Mouse (Mus musculus): Measurements from ENCODE around the gene Eif3c.

Gene Eif3c

DNA sequence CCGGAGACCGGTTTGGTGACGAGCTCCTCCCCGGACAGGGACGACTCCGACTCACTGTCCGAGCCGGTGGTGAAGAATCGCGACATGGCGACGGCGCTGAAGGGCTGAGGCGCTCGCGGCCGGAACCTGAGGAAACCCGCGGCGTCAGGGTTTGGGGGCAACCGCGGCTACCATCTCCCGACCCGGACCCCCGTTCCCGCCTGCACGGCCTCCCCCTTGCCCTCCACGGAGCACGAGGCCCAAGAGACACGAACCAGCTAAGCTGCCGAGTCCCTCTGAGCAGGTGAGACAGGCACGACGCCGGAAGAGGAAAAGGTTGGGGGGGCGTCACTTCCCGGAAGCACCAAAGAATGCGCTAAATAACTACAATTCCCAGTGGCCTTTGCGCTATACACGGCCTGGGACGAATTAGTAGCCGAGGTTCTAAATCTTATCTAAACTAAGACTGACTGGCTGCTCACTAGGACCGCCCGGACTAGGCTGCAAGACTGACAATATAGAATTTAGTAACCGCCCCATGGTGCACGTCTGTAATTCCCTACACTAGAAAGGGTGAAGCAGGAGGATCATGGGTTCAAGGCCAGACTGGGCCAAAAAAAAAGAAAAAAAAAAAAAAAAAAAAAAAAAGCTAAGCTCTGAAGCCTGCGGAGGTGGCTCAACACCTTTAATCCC is at the start of gene Eif3c:
TSS of gene Eif3c (minus strand) at position 318 of the 672 bp plus-strand sequence.
- POLR2A ChIA-PET, result interaction anchor here (0.6 to 4.5 kb wide), 96 partner anchors 8 to 1075 kb away, joined by 3 to 55 read pairs (median 4); partner anchors contain the start of genes Sh2b1 (in 3 of the 4), Apobr (in 2 of the 4), Cln3 (in 2 of the 4) and Nsmce1 (in 1 of the 4)
- CTCF ChIA-PET, result interaction anchor here (0.6 to 1.7 kb wide), 21 partner anchors 10 to 822 kb away, joined by 3 to 14 read pairs (median 4); partner anchors contain the start of gene Spns1 (in 1 of the 4)

- CTCF ChIA-PET, result interaction anchor here in 1 of 4 experiments (0.7 to 1.4 kb wide), 2 partner anchors 13 to 25 kb away, joined by 3 to 5 read pairs; no protein-coding TSS in a partner anchor
- POLR2A ChIA-PET, result interaction anchor here in 2 of 4 experiments (0.9 to 3.4 kb wide), 3 partner anchors 12 to 29 kb away, joined by 3 to 22 read pairs (median 3); partner anchors contain the start of gene Apobr (in 1 of the 2)
Measured at GRCm38 (mm10) chr7:126612736-126613135, 46.5 kb upstream of the Eif3c start.

DNA sequence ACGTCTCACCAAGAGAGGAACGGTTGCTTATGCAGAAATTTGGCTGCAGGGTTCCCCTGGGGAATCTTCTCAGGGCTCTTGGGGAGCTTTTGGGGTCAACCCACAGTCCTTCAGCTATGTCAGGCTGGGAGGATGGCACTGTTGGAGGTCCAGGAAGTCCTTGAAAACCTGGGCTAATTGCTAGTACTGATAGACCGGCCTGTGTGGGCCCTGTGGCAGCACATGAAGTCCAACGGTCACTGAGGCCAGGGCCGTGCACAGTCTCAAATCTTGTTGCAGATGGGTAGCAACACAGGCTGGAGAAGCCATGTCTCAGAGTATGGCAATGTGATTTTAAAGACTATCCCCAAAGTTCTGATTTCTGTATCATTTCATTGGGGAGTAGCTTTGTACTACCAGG is 41.6 kb upstream of the Eif3c start:
- ChIA-PET POLR2A (interaction anchor here in 3 of 4 experiments (0.6 to 4.0 kb wide), 6 partner anchors 17 to 185 kb away, joined by 3 to 25 read pairs (median 4); no protein-coding TSS in a partner anchor), CTCF (interaction anchor here in 2 of 4 experiments (0.5 to 2.0 kb wide), 2 partner anchors 20 to 147 kb away, joined by 5 to 7 read pairs; no protein-coding TSS in a partner anchor)

- POLR2A ChIA-PET, result interaction anchor here in 3 of 4 experiments (0.8 to 4.0 kb wide), 7 partner anchors 17 to 132 kb away, joined by 3 to 25 read pairs (median 4); no protein-coding TSS in a partner anchor
- CTCF ChIA-PET, result interaction anchor here in 3 of 4 experiments (0.6 to 2.0 kb wide), 4 partner anchors 19 to 769 kb away, joined by 3 to 7 read pairs (median 3); no protein-coding TSS in a partner anchor
Measured at GRCm38 (mm10) chr7:126607064-126607463, 40.9 kb upstream of the Eif3c start.

DNA sequence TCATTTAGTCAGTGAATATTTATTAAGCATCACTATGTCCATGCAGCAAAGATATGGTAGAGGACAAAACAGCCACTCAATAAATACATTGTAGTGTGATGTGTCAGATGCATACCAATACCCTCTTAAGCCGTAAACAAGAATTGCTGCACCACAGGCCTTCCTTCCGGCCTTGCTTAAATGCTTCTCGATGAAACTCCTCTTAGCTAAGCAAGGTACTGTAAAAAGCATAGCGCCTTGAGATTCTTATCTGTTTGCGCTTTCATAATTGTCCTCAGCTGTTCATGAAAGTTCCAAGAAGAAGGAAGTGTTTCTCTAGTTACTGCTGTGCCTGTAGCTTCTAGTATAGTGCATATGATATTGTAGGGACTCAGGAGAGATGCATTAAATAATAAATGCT is 40.4 kb upstream of the Eif3c start:
- POLR2A ChIA-PET, result interaction anchor here in 3 of 4 experiments (0.8 to 4.0 kb wide), 7 partner anchors 18 to 132 kb away, joined by 3 to 25 read pairs (median 4); no protein-coding TSS in a partner anchor
- CTCF ChIA-PET, result interaction anchor here in 2 of 4 experiments (0.6 to 2.0 kb wide), 3 partner anchors 19 to 30 kb away, joined by 3 to 7 read pairs (median 3); no protein-coding TSS in a partner anchor

DNA sequence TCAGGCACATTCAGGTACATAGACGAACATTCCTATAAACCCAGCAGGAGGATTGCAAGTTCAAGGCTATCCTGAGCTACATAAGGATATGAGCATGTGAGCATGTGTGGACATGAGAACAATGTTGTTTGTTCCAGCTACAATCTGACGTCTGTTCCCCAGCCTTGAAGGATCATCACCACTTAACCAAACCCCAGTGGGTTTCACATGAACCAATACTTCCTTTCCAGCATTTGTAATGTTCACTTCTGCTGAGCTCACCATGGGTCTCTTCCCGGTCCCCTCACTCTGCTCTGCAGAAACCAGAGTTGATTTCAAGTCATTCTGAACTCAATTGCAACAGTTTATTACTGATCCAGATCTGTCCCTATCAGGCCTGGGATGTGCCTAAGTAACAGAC is 36.4 kb upstream of the Eif3c start:
- ChIA-PET POLR2A (interaction anchor here in 3 of 4 experiments (0.6 to 3.4 kb wide), 10 partner anchors 12 to 89 kb away, joined by 3 to 12 read pairs (median 4); partner anchors contain the start of genes Apobr (in 1 of the 3), Cln3 (in 1 of the 3) and Eif3c (in 1 of the 3)), CTCF (interaction anchor here in 2 of 4 experiments (0.7 to 2.6 kb wide), 4 partner anchors 13 to 62 kb away, joined by 3 to 6 read pairs (median 4); no protein-coding TSS in a partner anchor)

GRCm38 (mm10) chr7:126601896-126602295 is 35.7 kb upstream of the Eif3c start:
- ChIA-PET POLR2A (interaction anchor here in 3 of 4 experiments (0.7 to 3.4 kb wide), 11 partner anchors 13 to 311 kb away, joined by 3 to 12 read pairs (median 5); partner anchors contain the start of genes Apobr (in 1 of the 3), Cln3 (in 1 of the 3) and Eif3c (in 1 of the 3)), CTCF (interaction anchor here in 3 of 4 experiments (0.7 to 2.6 kb wide), 6 partner anchors 14 to 159 kb away, joined by 3 to 12 read pairs (median 4); no protein-coding TSS in a partner anchor)

DNA sequence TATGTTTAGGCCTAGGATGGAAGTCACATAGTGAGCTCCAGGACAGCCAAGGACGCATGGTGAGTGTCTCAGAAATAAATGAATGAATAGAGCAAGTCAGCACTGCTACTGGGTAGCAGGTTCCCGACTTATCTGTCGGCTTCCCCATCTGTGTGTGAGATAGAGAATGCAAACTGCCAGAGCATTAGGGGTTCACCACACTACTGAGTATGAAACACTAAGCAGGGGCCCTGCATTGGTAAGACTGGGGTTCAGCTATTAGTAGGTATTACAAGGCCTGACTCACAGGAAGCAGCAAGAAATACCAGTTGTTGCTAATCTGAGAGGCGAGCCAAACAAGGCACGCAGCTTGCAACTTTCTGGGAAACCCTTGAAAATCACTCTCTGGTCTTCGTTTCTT is 32.7 kb upstream of the Eif3c start:
- ChIA-PET CTCF (no interaction called here), POLR2A (interaction anchor here in 3 of 4 experiments (0.6 to 1.1 kb wide), 3 partner anchors 11 to 51 kb away, joined by 3 to 5 read pairs (median 4); no protein-coding TSS in a partner anchor)

GRCm38 (mm10) chr7:126596414-126596813 is 30.2 kb upstream of the Eif3c start:
- POLR2A ChIA-PET, result interaction anchor here in 2 of 4 experiments (0.8 to 3.8 kb wide), 3 partner anchors 9 to 13 kb away, joined by 3 to 9 read pairs (median 4); partner anchors contain the start of genes Apobr (in 1 of the 2) and Cln3 (in 1 of the 2)

DNA sequence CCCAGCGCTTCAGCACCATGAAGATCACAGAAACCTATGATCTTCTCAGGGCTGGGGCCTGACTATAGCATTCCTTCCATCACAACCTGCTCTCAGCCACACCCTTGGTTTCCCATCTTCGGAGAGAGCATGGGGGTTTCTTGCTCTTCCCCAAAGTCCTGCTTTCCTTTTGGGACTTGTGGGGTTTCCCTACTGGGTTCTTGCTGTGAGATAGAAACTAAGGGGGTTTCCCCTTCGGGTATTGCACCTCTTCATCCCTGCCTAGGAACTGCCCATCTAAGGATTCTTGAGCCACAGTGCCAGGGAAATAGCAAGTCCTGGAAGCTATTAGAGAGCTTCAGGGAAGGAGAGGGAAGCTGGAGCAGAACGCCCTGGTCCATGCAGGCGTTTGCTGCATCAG is 29.7 kb upstream of the Eif3c start:
- CTCF ChIA-PET, result interaction anchor here in 2 of 4 experiments (0.7 to 1.4 kb wide), 3 partner anchors 8 to 154 kb away, joined by 3 read pairs; no protein-coding TSS in a partner anchor
- POLR2A ChIA-PET, result interaction anchor here in 3 of 4 experiments (0.9 to 3.8 kb wide), 4 partner anchors 8 to 30 kb away, joined by 3 to 9 read pairs (median 4); partner anchors contain the start of genes Apobr (in 1 of the 3) and Cln3 (in 1 of the 3)

More at GRCm38 (mm10) chr7:126596414-126596813, 30.2 kb upstream of the Eif3c start:
- CTCF ChIA-PET, result interaction anchor here in 3 of 4 experiments (0.6 to 1.7 kb wide), 5 partner anchors 8 to 157 kb away, joined by 3 to 4 read pairs (median 4); no protein-coding TSS in a partner anchor

DNA sequence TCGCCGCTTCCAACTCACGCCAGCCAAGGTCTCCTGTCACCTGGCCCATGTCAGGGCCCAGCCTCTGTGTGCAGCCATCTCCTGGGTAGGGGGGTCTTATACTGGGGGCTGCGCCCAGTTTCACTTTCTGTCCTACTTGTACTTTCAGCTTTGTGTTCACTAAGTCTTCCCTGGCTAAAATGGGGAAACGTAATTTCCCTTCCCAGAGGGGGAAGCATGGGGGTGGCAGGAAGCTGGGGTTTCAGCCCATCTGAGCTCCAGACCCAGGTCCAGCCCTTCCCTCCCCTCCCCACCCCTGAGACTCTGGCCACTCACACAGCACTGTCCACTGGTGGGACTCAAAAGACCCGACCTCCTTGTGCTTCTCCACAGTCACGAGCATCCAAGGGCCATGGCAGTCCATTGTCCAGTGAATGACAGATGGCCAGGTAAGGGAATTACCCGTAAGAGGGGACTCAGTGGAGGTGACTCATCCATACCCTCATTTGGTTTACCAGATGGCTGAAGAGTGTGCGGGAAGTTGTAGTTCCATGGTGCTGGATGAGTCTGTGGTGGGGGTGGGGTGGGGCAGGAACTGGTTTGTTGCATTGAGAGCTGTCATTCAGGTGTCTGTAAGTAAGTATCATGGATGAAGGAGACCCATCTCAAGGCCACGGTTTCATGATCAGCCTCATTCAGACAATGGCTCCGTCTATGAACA is 28.8 kb upstream of the Eif3c start, which contains the start of gene Il27:
TSS of gene Il27 (minus strand) at position 80 of the 700 bp plus-strand sequence.
- CTCF ChIA-PET, result no interaction called here
- POLR2A ChIA-PET, result interaction anchor here in 2 of 4 experiments (0.9 to 3.8 kb wide), 4 partner anchors 10 to 31 kb away, joined by 3 to 9 read pairs (median 6); partner anchors contain the start of genes Apobr (in 1 of the 2) and Cln3 (in 1 of the 2)

DNA sequence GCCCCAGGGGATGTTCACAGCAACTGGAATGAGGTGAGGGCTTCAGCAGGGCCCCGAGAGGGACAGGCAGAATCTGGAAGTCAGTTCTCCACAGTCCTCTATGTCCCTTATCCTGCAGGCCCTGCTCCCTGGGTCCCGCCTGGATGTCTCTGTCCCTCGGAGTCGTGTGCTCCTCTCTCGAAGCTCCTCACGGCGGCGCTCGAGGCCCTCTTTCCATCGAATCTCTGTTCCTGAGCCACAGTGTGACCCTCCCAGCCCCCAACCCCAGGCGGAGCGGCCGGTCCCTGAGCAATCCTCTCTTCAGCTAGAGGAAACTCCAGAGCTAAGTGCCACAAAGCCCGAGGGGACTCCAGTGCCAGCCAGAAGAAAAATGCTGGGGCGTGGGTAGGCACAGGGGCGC is 21.6 kb upstream of the Eif3c start:
- ChIA-PET POLR2A (interaction anchor here (0.6 to 3.6 kb wide), 55 partner anchors 8 to 973 kb away, joined by 3 to 20 read pairs (median 6); partner anchors contain the start of genes Sgf29 (in 2 of the 4), Sh2b1 (in 2 of the 4) and Eif3c (in 1 of the 4)), CTCF (interaction anchor here (0.6 to 3.5 kb wide), 59 partner anchors 9 to 619 kb away, joined by 3 to 45 read pairs (median 4); partner anchors contain the start of genes Sgf29 (in 3 of the 4), Bola2 (in 2 of the 4), Eif3c (in 2 of the 4) and Sez6l2 (in 1 of the 4))

GRCm38 (mm10) chr7:126586839-126587238 is 20.6 kb upstream of the Eif3c start:
- ChIA-PET POLR2A (interaction anchor here in 3 of 4 experiments (0.5 to 3.6 kb wide), 19 partner anchors 8 to 159 kb away, joined by 3 to 20 read pairs (median 8); partner anchors contain the start of genes Eif3c (in 1 of the 3) and Sh2b1 (in 1 of the 3)), CTCF (interaction anchor here (0.5 to 3.5 kb wide), 23 partner anchors 8 to 363 kb away, joined by 3 to 45 read pairs (median 7); partner anchors contain the start of genes Bola2 (in 2 of the 4), Eif3c (in 2 of the 4) and Sez6l2 (in 1 of the 4))

GRCm38 (mm10) chr7:126585717-126586116 is 19.5 kb upstream of the Eif3c start, which contains the start of gene Cln3:
TSS of gene Cln3 (minus strand) at chr7:126585817.
- CTCF ChIA-PET, result interaction anchor here in 1 of 4 experiments (1.1 kb wide), 1 partner anchor 9 kb away, joined by 3 read pairs; no protein-coding TSS in a partner anchor

DNA sequence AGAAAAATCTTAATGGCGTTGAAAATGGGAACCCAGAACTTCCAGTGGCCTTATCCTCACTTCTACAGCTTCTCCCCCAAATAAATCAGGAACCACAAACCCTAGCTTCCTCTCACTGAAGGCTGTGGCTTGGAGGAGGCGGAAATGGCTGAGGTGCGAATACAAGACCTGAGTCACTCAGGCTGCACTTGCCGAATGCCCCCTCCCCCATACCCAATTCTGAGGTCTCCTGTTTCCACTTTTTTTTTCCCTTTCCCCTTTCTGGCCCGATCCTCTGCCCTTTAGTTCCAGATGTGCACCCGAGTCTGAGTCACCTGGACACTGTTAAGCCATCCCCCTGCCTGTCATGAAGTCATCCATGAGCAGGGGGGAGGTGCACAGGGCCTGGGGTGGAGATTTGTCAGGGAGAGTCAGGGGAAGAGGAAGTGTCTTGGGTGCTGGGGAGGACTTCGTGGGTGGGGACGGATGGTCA is 18.3 kb upstream of the Eif3c start, which contains the start of gene Apobr:
TSS of gene Apobr (plus strand) at position 437 of the 472 bp plus-strand sequence.
- POLR2A ChIA-PET, result interaction anchor here in 3 of 4 experiments (0.7 to 5.5 kb wide), 44 partner anchors 10 to 612 kb away, joined by 3 to 50 read pairs (median 6); partner anchors contain the start of genes Eif3c (in 2 of the 3), Sgf29 (in 2 of the 3), Sh2b1 (in 2 of the 3) and Bola2 (in 1 of the 3)
- CTCF ChIA-PET, result interaction anchor here in 3 of 4 experiments (0.5 to 0.6 kb wide), 3 partner anchors 20 to 636 kb away, joined by 3 to 4 read pairs (median 3); no protein-coding TSS in a partner anchor

More at GRCm38 (mm10) chr7:126585717-126586116, 19.5 kb upstream of the Eif3c start, which contains the start of gene Cln3:
- POLR2A ChIA-PET, result interaction anchor here in 3 of 4 experiments (0.6 to 5.5 kb wide), 16 partner anchors 9 to 611 kb away, joined by 3 to 50 read pairs (median 10); partner anchors contain the start of genes Eif3c (in 2 of the 3), Sgf29 (in 2 of the 3), Bola2 (in 1 of the 3) and Il27 (in 1 of the 3)

- ChIA-PET POLR2A (interaction anchor here in 3 of 4 experiments (0.5 to 5.5 kb wide), 70 partner anchors 10 to 592 kb away, joined by 3 to 50 read pairs (median 5); partner anchors contain the start of genes Eif3c (in 3 of the 3), Sgf29 (in 3 of the 3), Sh2b1 (in 3 of the 3) and Bola2 (in 1 of the 3)), CTCF (interaction anchor here (0.5 to 1.4 kb wide), 9 partner anchors 12 to 110 kb away, joined by 3 to 6 read pairs (median 3); partner anchors contain the start of gene Sgf29 (in 1 of the 4))
Measured at GRCm38 (mm10) chr7:126583761-126584160, 17.6 kb upstream of the Eif3c start.

All from embryonic stem cell, embryonic (primary cell).